Mouse (Mus musculus) limb, embryonic 15.5 days (tissue): ENCODE results near the gene Tfec. TPM values are rescaled to one million over a fixed set of nuclear protein-coding genes. Genes with fewer than 3 reads are reported as not detected.

Experiments used
- ATAC-seq: fragments of 200-750 bp; cut with Nextera tagmentation; 2 replicates; pipeline ENCODE4 v1.8.0; 2017; ENCODE audit warnings: low read depth, moderate TSS enrichment; ENCODE audit not compliant: insufficient number of reproducible peaks, low FRiP score, low TSS enrichment
- H3K27ac ChIP-seq: fragments of 300-500 bp; sonication (generic); 2 replicates; pipeline ENCODE4 v1.5.1; 2015; ENCODE audit warnings: moderate library complexity, mild to moderate bottlenecking, inconsistent platforms
- H3K27me3 ChIP-seq: fragments of 300-500 bp; sonication (generic); 2 replicates; pipeline ENCODE4 v1.6.1; 2015; ENCODE audit warnings: inconsistent platforms
- H3K36me3 ChIP-seq: fragments of 300-500 bp; sonication (generic); 2 replicates; pipeline ENCODE4 v1.6.1; 2015; ENCODE audit warnings: inconsistent platforms
- H3K4me1 ChIP-seq: fragments of 300-500 bp; sonication (generic); 2 replicates; pipeline ENCODE4 v1.6.1; 2015; ENCODE audit warnings: inconsistent platforms
- H3K4me2 ChIP-seq: fragments of 300-500 bp; sonication (generic); 2 replicates; pipeline ENCODE4 v1.6.1; 2015; ENCODE audit warnings: mild to moderate bottlenecking, inconsistent platforms
- H3K4me3 ChIP-seq: fragments of 300-500 bp; sonication (generic); 2 replicates; pipeline ENCODE4 v1.5.1; 2015; ENCODE audit warnings: mild to moderate bottlenecking, inconsistent platforms
- H3K9ac ChIP-seq: fragments of 300-500 bp; sonication (generic); 2 replicates; pipeline ENCODE4 v1.6.1; 2015; ENCODE audit warnings: inconsistent platforms
- H3K9me3 ChIP-seq: fragments of 300-500 bp; sonication (generic); 2 replicates; pipeline ENCODE4 v1.6.1; 2016; ENCODE audit warnings: inconsistent platforms
- WGBS: fragments of 180-500 bp; shearing (Covaris S2); methylation state at CpG from one replicate; pipeline ENCODE4 v1.1.7; 2015; 5-methylcytosine and 5-hydroxymethylcytosine counted together
- polyA plus RNA-seq: library from polyadenylated mRNA; unstranded; fragments of >200 nt; fragmentation: Nextera tagmentation; extraction: Ambion mirVana; gene quantifications from 2 replicates; pipeline ENCODE4 v1.2.1, GENCODE M21; 2015

Gene Tfec
- 0.93 and 1.4 TPM in 2 replicates for polyA plus RNA-seq

DNA sequence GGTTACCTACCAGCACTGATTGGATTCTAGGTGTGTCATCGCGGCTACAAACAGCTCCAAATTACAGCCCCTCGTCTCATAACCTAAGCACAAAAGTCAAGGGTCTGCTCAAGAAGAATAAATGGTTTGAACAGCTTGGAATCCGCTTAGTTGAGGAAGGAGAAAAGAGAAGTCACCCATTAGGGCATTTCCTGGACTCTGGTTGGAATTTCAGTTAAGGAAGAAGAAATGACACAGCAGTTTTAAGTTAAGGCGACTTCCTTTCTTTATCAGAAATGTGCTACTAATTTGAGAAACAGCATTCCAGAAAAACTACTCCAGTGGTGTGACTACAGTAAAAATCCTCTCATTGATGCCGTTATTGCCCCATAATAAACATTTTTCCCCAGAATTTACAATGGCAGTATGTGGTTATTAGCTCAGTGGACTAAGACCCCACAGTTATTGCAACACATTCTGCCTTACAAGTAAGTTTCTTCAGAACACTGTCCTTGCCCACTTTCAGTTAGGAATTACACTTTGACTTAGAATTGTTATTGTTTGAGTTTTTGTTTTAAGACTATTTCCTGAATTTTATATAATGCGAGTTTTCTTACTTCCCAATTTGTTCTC, at the start of gene Tfec:
Gene Tfec (minus strand): TSS at position 191 of the 612 bp plus-strand sequence.
- Histone ChIP-seq H3K9ac (no peak within 1 kb of the TSS), H3K4me1 (no peaks in the 10 kb centered on the region), H3K4me3 (no peak within 1 kb of the TSS), H3K27me3 (no peaks in the 10 kb centered on the region), H3K4me2 (no peak within 1 kb of the TSS), H3K36me3 (no peaks in the 10 kb centered on the region), H3K9me3 (no peaks in the 10 kb centered on the region), H3K27ac (no peak within 1 kb of the TSS)
- 59% methylated on average over 7 of the region's 7 CpGs for WGBS
- ATAC-seq = no peak

DNA sequence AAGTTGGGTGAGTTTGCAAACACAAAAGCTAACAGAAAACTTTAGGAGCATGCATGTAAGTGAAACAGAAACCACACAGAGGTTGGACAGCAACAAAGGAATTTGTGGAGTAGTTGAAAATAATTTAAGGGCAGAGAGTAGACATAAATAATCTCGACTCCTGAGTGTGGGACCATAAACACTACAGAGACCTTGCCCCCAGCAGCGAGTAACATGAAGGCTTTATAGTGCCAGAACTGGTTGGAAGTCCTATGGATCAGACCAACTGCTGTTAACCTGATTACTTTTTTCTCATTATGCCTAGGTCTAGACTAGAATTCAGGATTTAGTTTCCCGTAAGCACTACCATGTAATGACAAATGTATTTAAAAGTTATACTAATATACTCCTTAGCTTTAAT, 49.6 kb upstream of the Tfec start:
- Histone ChIP-seq H3K27ac (no peak overlapping the region), H3K9ac (no peak overlapping the region), H3K4me3 (no peak overlapping the region), H3K27me3 (no peaks in the 10 kb centered on the region), H3K36me3 (no peaks in the 10 kb centered on the region), H3K4me2 (no peak overlapping the region), H3K9me3 (no peaks in the 10 kb centered on the region), H3K4me1 (no peaks in the 10 kb centered on the region)
- WGBS = 26% methylated on average over 3 of the region's 3 CpGs
- ATAC-seq = no peak

DNA sequence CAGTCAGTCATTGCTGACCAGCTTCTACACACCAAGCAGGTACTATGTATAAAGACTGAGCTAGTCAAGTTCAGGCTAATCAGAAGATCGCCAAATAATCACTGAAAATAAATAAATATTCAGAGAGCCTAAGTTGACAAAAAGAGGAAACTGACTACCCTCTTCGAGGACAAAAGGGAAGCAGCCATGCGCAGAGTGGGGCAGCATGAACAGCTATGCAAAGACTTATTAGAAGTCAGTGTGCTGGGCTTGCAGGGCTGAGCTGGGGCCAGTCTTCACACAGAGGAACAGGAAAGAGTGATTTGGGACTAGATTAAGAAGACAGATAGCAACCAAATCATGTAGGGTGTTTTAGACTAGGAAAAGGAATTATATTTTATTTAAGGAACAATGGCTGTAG, 45.3 kb upstream of the Tfec start:
- no peaks in the 10 kb centered on the region for H3K27me3 ChIP-seq
- no peak overlapping the region for H3K27ac ChIP-seq
- H3K4me1 ChIP-seq = no peaks in the 10 kb centered on the region
- no peaks in the 10 kb centered on the region for H3K9me3 ChIP-seq
- H3K36me3 ChIP-seq = no peaks in the 10 kb centered on the region
- no peak overlapping the region for H3K9ac ChIP-seq
- ATAC-seq = no peak
- no peak overlapping the region for H3K4me3 ChIP-seq
- WGBS = 85% methylated on average over 3 of the region's 3 CpGs
- no peak overlapping the region for H3K4me2 ChIP-seq

DNA sequence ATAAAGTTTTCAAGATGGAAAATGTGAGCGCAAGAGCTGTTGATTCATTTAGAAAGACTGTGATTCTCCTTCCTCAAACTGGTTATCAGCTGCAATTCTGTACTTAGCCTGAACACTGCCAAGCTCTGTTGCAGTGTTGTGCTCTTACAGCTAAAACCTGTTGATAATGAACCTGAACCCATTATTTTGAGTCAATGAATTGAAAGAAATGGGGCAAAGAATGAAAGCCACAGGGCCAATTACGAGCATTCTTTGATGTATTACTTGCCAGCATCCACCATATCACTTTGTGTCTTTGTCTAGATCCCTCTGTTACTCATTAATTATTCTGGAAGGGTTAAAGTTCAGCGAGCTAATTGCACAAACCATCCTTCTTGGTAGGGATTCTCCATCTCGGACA, 44.2 kb upstream of the Tfec start:
- Histone ChIP-seq H3K36me3 (no peaks in the 10 kb centered on the region), H3K27me3 (no peaks in the 10 kb centered on the region), H3K4me3 (no peak overlapping the region), H3K9ac (no peak overlapping the region), H3K9me3 (no peaks in the 10 kb centered on the region), H3K4me2 (no peak overlapping the region), H3K4me1 (no peaks in the 10 kb centered on the region), H3K27ac (no peak overlapping the region)
- WGBS = 62% methylated on average over 4 of the region's 4 CpGs
- no peak for ATAC-seq

DNA sequence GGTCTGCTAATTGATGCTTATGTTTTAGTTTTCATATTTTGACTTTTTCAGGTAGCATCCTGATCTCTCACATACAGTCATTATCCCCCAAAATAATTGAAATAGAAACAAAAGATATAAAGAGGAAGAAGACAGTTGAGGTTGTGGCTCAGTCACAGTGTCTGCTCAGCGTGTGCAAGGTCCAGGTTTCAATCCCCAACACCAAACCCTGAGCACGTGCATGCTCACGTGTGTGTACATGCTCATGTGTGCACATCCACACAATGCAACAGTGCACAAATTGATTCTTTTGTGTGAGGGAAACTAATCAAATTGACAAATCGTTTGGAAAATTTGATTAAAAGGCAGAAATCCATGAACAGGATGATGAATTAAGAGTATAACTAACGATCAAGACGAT, 32.8 kb upstream of the Tfec start:
- WGBS = 82% methylated on average over 6 of the region's 6 CpGs

DNA sequence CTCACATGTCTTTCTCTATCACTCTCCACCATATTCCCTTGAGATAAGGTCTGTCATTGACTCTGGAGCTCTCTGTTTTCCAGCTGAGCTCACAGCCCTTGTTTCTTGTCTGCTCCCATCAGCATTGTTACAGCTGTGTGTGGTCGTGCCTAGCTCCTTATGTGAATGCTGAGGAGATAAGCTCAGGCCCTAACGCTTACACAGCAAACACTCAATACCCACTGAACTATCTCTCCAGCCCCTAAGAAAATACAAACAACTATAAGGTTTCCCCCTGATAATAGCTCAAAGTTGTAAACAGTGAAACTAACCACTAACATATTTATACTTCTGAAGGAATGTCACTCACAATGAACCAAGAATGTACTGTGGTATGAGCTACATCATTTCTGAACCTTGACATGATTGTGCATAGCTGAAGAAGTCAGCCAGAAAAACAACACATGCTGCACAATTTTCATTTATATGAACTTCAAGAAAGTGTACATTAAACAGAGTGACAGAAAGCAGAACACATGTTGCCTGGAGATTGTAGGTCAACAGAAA, 21.9 kb upstream of the Tfec start:
- no peaks in the 10 kb centered on the region for H3K36me3 ChIP-seq
- H3K4me2 ChIP-seq = no peak overlapping the region
- no peak overlapping the region for H3K4me3 ChIP-seq
- no peaks in the 10 kb centered on the region for H3K9me3 ChIP-seq
- H3K9ac ChIP-seq = no peak overlapping the region
- 63% methylated on average over 2 of the region's 2 CpGs for WGBS
- H3K27ac ChIP-seq = no peak overlapping the region
- no peak for ATAC-seq
- no peaks in the 10 kb centered on the region for H3K4me1 ChIP-seq
- H3K27me3 ChIP-seq = no peaks in the 10 kb centered on the region

More for the DNA sequence above, 32.8 kb upstream of the Tfec start:
- no peak overlapping the region for H3K4me3 ChIP-seq
- no peak overlapping the region for H3K4me2 ChIP-seq
- no peaks in the 10 kb centered on the region for H3K36me3 ChIP-seq
- H3K9me3 ChIP-seq = no peaks in the 10 kb centered on the region
- H3K4me1 ChIP-seq = no peaks in the 10 kb centered on the region
- no peak overlapping the region for H3K27ac ChIP-seq
- H3K27me3 ChIP-seq = no peaks in the 10 kb centered on the region
- no peak overlapping the region for H3K9ac ChIP-seq
- ATAC-seq = no peak

DNA sequence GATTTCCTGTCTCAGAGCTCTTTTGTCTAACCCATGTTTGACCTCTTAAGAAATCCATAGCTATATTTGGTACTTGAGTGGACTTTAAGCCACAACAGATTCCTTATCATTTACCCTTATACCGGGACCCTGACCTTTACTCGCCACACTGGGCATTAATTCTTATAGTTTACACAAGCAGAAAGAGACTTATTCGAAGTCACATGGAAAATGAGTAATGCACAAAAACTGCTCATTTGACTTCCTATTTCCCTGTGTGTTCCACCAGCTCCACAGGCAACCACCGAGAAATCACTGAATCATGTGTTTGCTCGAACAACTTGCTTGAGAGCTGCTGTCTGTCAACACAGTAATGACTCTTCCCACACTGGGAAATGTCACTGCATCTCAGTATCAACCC, 6.4 kb downstream of the Tfec start:
- ATAC-seq = no peak
- WGBS = 81% methylated on average over 5 of the region's 5 CpGs
- no peaks in the 10 kb centered on the region for H3K36me3 ChIP-seq

DNA sequence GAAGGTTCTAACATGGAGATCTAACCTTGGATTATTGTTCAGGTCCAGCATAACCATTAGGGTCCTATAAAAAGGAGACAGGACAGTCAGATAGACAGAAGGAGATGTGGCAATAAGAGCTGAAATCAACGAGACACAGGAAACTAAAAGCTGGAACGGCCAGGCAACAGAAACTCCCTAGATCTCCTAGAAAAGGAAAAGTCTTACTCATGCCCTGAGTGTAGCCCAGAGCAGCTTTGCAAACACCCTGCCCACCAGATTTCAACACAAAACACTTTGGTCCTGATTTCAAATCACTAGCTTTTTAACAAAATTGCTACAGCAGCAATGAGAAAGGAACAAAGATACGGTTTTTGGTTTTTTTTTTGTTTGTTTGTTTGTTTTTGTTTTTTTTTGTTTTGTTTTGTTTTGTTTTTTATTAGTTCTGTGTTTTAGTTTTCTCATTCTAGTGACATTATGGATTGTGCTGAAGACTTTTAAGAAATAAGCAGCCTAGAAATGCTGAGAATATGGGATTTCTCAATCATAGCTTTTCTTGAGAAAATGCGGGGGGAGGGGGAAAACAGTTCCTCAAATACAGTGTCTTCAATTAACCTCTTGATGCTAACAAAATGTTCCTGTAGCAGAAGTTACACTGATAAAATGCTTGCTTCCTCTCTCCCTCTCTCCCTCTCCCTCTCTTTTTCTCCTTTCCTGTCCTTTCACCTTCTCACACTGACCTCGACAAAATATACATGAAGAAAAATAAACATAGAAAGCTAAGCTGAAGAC, 14.5 kb downstream of the Tfec start:
- no peak for ATAC-seq
- 78% methylated on average over 5 of the region's 5 CpGs for WGBS
- no peaks in the 10 kb centered on the region for H3K36me3 ChIP-seq
- no peaks in the 10 kb centered on the region for H3K4me1 ChIP-seq
- H3K27ac ChIP-seq = no peak overlapping the region
- no peaks in the 10 kb centered on the region for H3K9me3 ChIP-seq
- no peaks in the 10 kb centered on the region for H3K27me3 ChIP-seq
- no peak overlapping the region for H3K4me2 ChIP-seq
- no peak overlapping the region for H3K4me3 ChIP-seq
- H3K9ac ChIP-seq = no peak overlapping the region

More for the DNA sequence above, 6.4 kb downstream of the Tfec start:
- Histone ChIP-seq H3K4me2 (no peak overlapping the region), H3K9ac (no peak overlapping the region), H3K4me1 (no peaks in the 10 kb centered on the region), H3K4me3 (no peak overlapping the region), H3K9me3 (no peaks in the 10 kb centered on the region), H3K27ac (no peak overlapping the region), H3K27me3 (no peaks in the 10 kb centered on the region)

DNA sequence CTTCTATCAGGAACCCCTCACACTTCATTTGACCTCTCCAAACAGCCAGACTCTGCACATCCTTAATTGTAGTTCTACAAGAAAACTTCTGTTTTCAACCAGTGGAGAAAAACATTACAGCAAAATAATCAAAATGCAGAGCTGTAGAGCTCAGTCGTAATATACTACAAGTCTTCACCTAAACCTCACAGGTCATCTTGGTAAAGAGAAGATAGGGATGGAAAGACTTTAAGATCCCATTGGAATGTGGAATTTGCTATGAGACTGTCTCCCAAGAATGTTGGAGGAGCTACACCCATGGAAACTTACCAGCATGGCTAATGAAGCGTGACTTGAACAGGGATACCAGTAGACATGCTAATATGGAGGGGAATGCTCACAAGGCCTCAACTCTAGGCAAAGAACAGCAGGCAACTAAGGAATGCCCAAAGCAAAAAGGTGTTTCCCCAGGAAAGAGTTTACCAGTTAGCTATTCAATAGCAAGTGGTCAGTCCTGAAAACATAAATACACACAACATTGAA, 24.2 kb downstream of the Tfec start:
- Histone ChIP-seq H3K4me2 (no peak overlapping the region), H3K36me3 (no peaks in the 10 kb centered on the region), H3K27me3 (no peaks in the 10 kb centered on the region), H3K4me1 (no peaks in the 10 kb centered on the region), H3K9me3 (no peaks in the 10 kb centered on the region), H3K27ac (no peak overlapping the region), H3K9ac (no peak overlapping the region), H3K4me3 (no peak overlapping the region)
- WGBS = 88% methylated on average over 2 of the region's 2 CpGs
- no peak for ATAC-seq

DNA sequence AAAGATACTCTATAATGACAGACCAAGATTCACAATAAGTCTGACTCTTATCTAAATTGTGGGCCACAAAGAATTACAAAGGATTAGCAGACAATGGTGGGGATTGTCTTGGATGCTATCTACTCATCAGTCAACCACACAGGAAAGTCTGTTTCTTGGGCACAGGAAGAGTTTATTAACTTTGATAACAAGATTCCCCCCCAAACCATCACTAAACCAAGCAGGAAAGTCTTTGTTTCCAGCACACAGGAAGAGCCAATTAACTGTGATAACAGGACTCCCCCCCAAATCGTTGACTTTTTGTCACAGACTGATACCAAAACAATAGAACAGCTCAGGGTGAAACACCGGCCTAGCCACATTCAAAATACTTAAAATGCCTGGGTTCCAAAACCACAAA, 28.2 kb downstream of the Tfec start:
- Histone ChIP-seq H3K27me3 (no peaks in the 10 kb centered on the region), H3K9me3 (no peaks in the 10 kb centered on the region), H3K4me3 (no peak overlapping the region), H3K36me3 (no peaks in the 10 kb centered on the region), H3K4me1 (no peaks in the 10 kb centered on the region), H3K4me2 (no peak overlapping the region), H3K27ac (no peak overlapping the region), H3K9ac (no peak overlapping the region)
- no peak for ATAC-seq
- 72% methylated on average over 2 of the region's 2 CpGs for WGBS

DNA sequence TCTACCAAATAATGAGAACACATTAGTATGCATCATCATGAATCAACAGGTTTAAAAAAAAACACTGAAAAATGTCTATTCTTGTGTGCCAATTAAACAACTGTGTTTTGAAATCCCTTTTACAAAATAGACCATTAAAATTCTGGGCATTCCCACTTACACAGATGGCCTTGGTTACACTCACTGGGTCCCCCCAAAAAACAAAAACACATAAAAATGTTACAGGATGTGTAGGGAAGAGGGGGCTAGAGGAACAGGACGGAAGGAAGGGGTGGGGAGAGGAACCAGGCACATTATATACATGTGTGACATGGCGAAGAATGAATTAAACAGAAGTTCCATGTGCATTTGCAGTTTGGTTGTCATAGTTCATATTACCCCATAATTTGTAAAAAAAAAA, 29.9 kb downstream of the Tfec start:
- H3K4me2 ChIP-seq = no peak overlapping the region
- H3K27me3 ChIP-seq = no peaks in the 10 kb centered on the region
- no peak overlapping the region for H3K27ac ChIP-seq
- ATAC-seq = no peak
- no peak overlapping the region for H3K4me3 ChIP-seq
- H3K9ac ChIP-seq = no peak overlapping the region
- no peaks in the 10 kb centered on the region for H3K4me1 ChIP-seq
- no peaks in the 10 kb centered on the region for H3K36me3 ChIP-seq
- H3K9me3 ChIP-seq = no peaks in the 10 kb centered on the region
- WGBS = 34% methylated on average over 2 of the region's 2 CpGs

DNA sequence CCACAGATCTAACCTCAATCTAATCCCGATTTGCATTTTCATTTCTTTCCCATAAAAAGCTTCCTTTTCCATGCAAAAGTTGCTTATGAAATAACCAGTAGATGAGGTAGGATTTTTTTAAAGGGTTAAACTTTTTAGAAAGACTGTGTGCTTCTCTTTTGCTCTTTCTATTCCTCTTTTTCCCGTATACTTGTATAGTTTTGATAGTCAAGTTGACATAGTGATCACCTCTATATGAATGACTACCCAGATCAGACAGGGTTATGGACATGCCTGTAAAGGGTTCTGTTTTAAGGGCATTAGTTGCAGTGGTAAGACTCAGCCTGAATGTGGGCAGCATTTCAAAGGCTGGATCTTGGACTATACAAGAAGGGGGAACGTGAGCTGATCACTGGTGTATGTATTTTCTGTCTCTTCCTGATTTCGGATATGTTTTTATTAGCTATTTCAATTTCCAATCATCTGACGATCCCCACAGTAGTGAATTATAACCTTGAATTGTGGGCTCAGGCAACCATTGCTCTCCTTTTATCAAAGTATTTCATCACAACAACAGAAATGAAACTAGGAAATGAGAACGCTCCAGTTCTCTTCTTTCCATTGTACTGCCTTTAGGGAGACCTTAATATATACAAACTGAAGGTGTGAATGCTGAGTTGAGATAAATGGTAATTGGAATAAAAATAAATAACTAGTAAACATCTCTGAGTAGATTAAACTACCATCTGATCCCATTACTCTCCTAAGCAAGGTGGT, 35.3 kb downstream of the Tfec start:
- no peaks in the 10 kb centered on the region for H3K36me3 ChIP-seq
- H3K4me2 ChIP-seq = no peak overlapping the region
- H3K27ac ChIP-seq = no peak overlapping the region
- H3K27me3 ChIP-seq = no peaks in the 10 kb centered on the region
- no peaks in the 10 kb centered on the region for H3K9me3 ChIP-seq
- WGBS = 90% methylated on average over 6 of the region's 6 CpGs
- H3K9ac ChIP-seq = no peak overlapping the region
- no peak overlapping the region for H3K4me3 ChIP-seq
- no peaks in the 10 kb centered on the region for H3K4me1 ChIP-seq
- no peak for ATAC-seq
